ENCODE assay signal across 28 mouse cellular contexts in genomic region chr14:99244508-99244907, GRCm38 (mm10). TPM values are rescaled to one million over a fixed set of nuclear protein-coding genes. Genes with fewer than 3 reads are reported as not detected.
DNase-seq lines count a peak whose midpoint lies in the region; ATAC-seq and TF ChIP-seq lines count a peak whose summit lies in the region.
"Had no signal": no experiment of that assay in that cellular context is flagged by ENCODE, and none has a peak within 500 bp of the region (broad histone marks: within the 10 kb centered on the region; RNA-seq: fewer than 3 reads in every experiment).

No protein-coding gene starts in this region.

- no peak overlapping the region for H3K4me2 ChIP-seq in lung, postnatal 0 days (replicated peaks; ENCODE audit: low read depth, low read length)
- H3K4me2 ChIP-seq in heart, embryonic 11.5 days: no peak overlapping the region
- H3K4me2 ChIP-seq: embryonic facial prominence, embryonic 13.5 days; embryonic facial prominence, embryonic 15.5 days; forebrain, embryonic 12.5 days had no signal

- TF ChIP-seq POLR2A in lung, adult 2 months (IDR thresholded peaks at IDR 0.05; ENCODE audit: borderline replicate concordance, extremely low read depth, low read depth, low read length): no peak

- H3K27me3 ChIP-seq in lung, postnatal 0 days (replicated peaks; ENCODE audit: insufficient read depth, low read length): no peaks in the 10 kb centered on the region
- H3K27me3 ChIP-seq in heart, embryonic 11.5 days (ENCODE audit: control insufficient read depth, insufficient read depth, low read length): no peaks in the 10 kb centered on the region
- H3K27me3 ChIP-seq: CH12.LX; embryonic facial prominence, embryonic 13.5 days; embryonic facial prominence, embryonic 15.5 days; forebrain, embryonic 12.5 days had no signal

- no peak overlapping the region for H3K27ac ChIP-seq in lung, postnatal 0 days (ENCODE audit: low read length)
- no peak overlapping the region for H3K27ac ChIP-seq in heart, embryonic 11.5 days (ENCODE audit: low read depth, low read length)
- H3K27ac ChIP-seq: embryonic facial prominence, embryonic 13.5 days; embryonic facial prominence, embryonic 15.5 days; forebrain, embryonic 10.5 days; forebrain, embryonic 12.5 days had no signal

- no peaks in the 10 kb centered on the region for H3K36me3 ChIP-seq in lung, postnatal 0 days (ENCODE audit: insufficient read depth, low read length)
- H3K36me3 ChIP-seq in heart, embryonic 11.5 days (ENCODE audit: control insufficient read depth, insufficient read depth, low read length): no peaks in the 10 kb centered on the region; the same call in 1 of the 2 replicates

- H3K9me3 ChIP-seq in lung, postnatal 0 days (ENCODE audit: low read length): no peaks in the 10 kb centered on the region
- H3K9me3 ChIP-seq in heart, embryonic 11.5 days (replicated peaks; ENCODE audit: control insufficient read depth, low read length): no peaks in the 10 kb centered on the region
- H3K9me3 ChIP-seq: embryonic facial prominence, embryonic 13.5 days; embryonic facial prominence, embryonic 15.5 days; forebrain, embryonic 10.5 days; forebrain, embryonic 12.5 days; G1E had no signal

- H3K4me3 ChIP-seq in lung, adult 2 months (replicated peaks; ENCODE audit: extremely low read depth, low read depth, low read length): no peak overlapping the region
- H3K4me3 ChIP-seq in lung, postnatal 0 days (ENCODE audit: low read depth, low read length): no peak overlapping the region
- H3K4me3 ChIP-seq in heart, embryonic 11.5 days (ENCODE audit: low read depth, low read length): no peak overlapping the region
- H3K4me3 ChIP-seq: embryonic facial prominence, embryonic 13.5 days; embryonic facial prominence, embryonic 15.5 days; erythroblast, embryonic 14.5 days; forebrain, embryonic 10.5 days; forebrain, embryonic 12.5 days had no signal

- no peak overlapping the region for H3K9ac ChIP-seq in lung, postnatal 0 days (replicated peaks; ENCODE audit: low read depth)
- H3K9ac ChIP-seq in heart, embryonic 11.5 days (ENCODE audit: low read depth, low read length): no peak overlapping the region
- H3K9ac ChIP-seq: embryonic facial prominence, embryonic 13.5 days; embryonic facial prominence, embryonic 15.5 days; forebrain, embryonic 12.5 days had no signal

- peak; percentile 54; the same call in 1 of the 2 replicates for TF ChIP-seq EP300 in lung, postnatal 0 days (IDR thresholded peaks at IDR 0.05)

- H3K4me1 ChIP-seq in lung, adult 2 months (ENCODE audit: control insufficient read depth, insufficient read depth, low read length): no peaks in the 10 kb centered on the region
- H3K4me1 ChIP-seq in lung, postnatal 0 days (ENCODE audit: insufficient read depth, low read depth, low read length): no peaks in the 10 kb centered on the region
- no peaks in the 10 kb centered on the region for H3K4me1 ChIP-seq in heart, embryonic 11.5 days (ENCODE audit: control insufficient read depth, insufficient read depth, low read length)
- H3K4me1 ChIP-seq: embryonic facial prominence, embryonic 13.5 days; embryonic facial prominence, embryonic 15.5 days; forebrain, embryonic 10.5 days; forebrain, embryonic 12.5 days had no signal

- WGBS in lung, adult 2 months: 55% methylated on average over 3 of the region's 3 CpGs
- WGBS in lung, postnatal 0 days: 40% methylated on average over 3 of the region's 3 CpGs
- 63% methylated on average over 3 of the region's 3 CpGs for WGBS in heart, embryonic 11.5 days (ENCODE audit: insufficient replicate concordance)

- no peak for TF ChIP-seq CTCF in lung, adult 2 months (IDR thresholded peaks at IDR 0.05; ENCODE audit: insufficient read depth, low read length)
- no peak for TF ChIP-seq CTCF in lung, postnatal 0 days (IDR thresholded peaks at IDR 0.05)

- peak; percentile 5 for DNase-seq in lung, adult 2 months
- DNase-seq in lung, postnatal 4 days: no peak
- peak; percentile 67 for DNase-seq in lung, postnatal 0 days (ENCODE audit: low spot score)
- no peak for DNase-seq in lung, postnatal 14 days
- peak; percentile 15 for DNase-seq in lung, postnatal 25 days (ENCODE audit: low spot score)
- DNase-seq: adrenal gland, adult 2 months; adrenal gland, postnatal 10 days; adrenal gland, postnatal 25 days; B cell, adult 2 months; cerebellum, adult 11 months; cerebellum, adult 18-20 months; cerebellum, adult 8-10 months; cerebellum, adult 9-11 months; cerebellum, postnatal 14 days; cerebellum, postnatal 36 days; embryo, embryonic 11 days had no signal

- peak; percentile 83 for ATAC-seq in lung, postnatal 0 days
- no peak for ATAC-seq in heart, embryonic 11.5 days (replicated peaks; ENCODE audit: insufficient number of reproducible peaks, low FRiP score, low TSS enrichment)
- no peak for ATAC-seq in megakaryocyte-erythroid progenitor cell, adult 5-6 weeks (replicated peaks; ENCODE audit: low FRiP score, low TSS enrichment, poor library complexity, severe bottlenecking)
- ATAC-seq: CD4-positive, CD25-positive, alpha-beta regulatory T cell, adult 4 months; forebrain, embryonic 14.5 days; forebrain, embryonic 16.5 days had no signal

RNA-seq across cellular contexts. Expression of gene Klf5, which starts 54.0 kb away (rescaled TPM):
- 39.9 and 43.1 TPM in 2 replicates for polyA plus RNA-seq in lung, adult 2 months (2012; rRNA removed)
- 47.4 and 48.0 TPM in 2 replicates for polyA plus RNA-seq in lung, postnatal 0 days (2015; fragmentation: Nextera tagmentation; extraction: Ambion mirVana)
- 2.4 and 2.6 TPM in 2 replicates for polyA plus RNA-seq in heart, embryonic 11.5 days (2014; fragmentation: Nextera tagmentation; extraction: Ambion mirVana)
- 3.3 and 3.4 TPM in 2 replicates for total RNA-seq in megakaryocyte-erythroid progenitor cell, adult 5-6 weeks (2014; fragmentation: Nextera tagmentation)
- 0.46 and 3.1 TPM in 2 replicates for total RNA-seq in megakaryocyte-erythroid progenitor cell, adult 5-6 weeks (2017)
- polyA plus RNA-seq: G1E had no signal

Comparison
In these comparisons a context has a peak if more than half of its experiments do, and no peak if none do; other contexts are left out.
1. DNase-seq: peak in lung, adult 2 months (single experiment), lung, postnatal 0 days (single experiment) and lung, postnatal 25 days (single experiment); none in lung, postnatal 4 days (0 of 2) and lung, postnatal 14 days (single experiment).
2. RNA of gene Klf5, which starts 54.0 kb away (polyA plus RNA-seq): 47.4 to 48.0 TPM in lung, postnatal 0 days and 39.9 to 43.1 TPM in lung, adult 2 months; 2.4 to 2.6 TPM in heart, embryonic 11.5 days; every median in the first group is over 10 times any median in the second.